Mouse (Mus musculus): ENCODE data around the gene Wnt6.

Wnt6 gene

GRCm38 (mm10) chr1:74771845-74771930 is at the start of gene Wnt6:
Wnt6 (plus strand) TSS chr1:74771892.
- DNase-seq = no peak

DNA sequence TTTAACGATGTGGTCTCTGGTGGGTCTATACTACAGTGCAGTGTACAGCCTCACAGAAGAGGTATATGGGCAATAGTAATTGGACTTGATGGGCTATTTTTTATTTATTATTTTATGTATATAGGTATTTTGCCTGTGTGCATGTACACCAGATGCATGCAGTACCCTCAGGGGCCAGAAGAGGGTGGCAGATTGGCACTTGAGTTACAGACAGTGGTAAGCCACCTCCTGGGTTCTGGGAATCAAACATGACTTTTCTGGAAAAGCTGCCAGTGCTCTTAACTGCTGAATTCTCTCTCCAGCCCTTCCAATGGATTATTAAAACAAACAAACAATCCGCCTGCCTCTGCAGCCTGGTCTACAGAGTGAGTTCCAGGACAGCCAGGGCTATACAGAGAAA is 47.9 kb upstream of the Wnt6 start:
- no peak for DNase-seq

GRCm38 (mm10) chr1:74726114-74726513 is 45.6 kb upstream of the Wnt6 start:
- DNase-seq = no peak

- no peak for DNase-seq
Measured at GRCm38 (mm10) chr1:74726674-74727073, 45.0 kb upstream of the Wnt6 start.

DNA sequence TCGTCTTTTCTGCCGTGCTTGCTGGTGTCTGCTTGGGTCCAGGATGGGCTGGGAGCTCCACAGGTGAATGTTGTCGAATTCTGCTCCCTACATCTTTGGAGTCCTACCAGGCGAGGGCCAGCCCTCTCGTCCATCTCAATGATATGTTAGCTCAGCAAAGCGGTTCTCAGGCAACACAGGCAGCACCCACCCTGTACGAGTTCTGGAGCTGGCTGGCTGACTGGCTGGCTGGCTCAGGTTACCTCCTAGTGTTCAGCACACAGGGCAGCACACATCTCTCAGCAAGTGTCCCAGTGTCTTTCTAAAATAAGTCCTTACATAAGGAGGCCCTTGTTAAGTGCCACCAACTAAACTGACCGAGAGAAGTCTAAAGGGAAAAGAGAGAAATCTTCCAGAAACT is 43.2 kb upstream of the Wnt6 start:
- DNase-seq = no peak

DNA sequence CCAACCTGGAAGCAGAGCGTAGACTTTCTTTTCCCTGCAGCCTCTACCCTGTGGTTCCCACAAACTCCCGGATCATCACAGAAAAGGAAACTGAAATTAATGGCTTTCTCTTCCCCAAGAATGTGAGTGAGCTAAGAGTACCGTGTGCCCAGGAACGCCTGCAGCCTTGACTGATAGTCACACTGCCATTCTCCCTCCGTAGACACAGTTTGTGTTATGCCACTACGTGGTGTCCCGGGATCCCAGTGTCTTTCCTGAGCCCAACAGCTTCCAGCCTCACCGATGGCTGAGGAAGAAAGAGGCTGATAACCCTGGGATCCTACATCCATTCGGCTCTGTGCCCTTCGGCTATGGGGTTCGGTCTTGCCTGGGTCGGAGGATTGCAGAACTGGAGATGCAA is 34.7 kb upstream of the Wnt6 start:
- no peak for DNase-seq

DNA sequence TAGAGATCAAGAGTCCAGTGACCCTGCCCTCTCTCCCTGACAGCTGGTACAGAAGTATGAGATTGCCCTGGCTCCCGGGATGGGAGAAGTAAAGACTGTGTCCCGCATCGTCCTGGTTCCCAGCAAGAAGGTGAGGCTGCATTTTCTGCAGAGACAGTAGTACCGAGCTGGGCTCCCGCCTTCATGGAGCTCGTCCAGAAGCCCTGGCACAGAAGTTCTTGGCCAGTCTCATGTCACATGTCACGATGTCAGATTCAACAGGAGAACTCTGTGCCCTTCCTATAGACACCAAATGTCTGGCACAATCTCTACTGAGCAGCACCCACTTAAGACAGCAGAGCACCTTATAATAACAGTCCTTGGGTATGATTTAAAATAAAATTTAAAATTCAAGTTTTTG is 34.2 kb upstream of the Wnt6 start:
- DNase-seq = no peak

GRCm38 (mm10) chr1:74740846-74741245 is 30.8 kb upstream of the Wnt6 start:
- peak; percentile 97 for DNase-seq

DNA sequence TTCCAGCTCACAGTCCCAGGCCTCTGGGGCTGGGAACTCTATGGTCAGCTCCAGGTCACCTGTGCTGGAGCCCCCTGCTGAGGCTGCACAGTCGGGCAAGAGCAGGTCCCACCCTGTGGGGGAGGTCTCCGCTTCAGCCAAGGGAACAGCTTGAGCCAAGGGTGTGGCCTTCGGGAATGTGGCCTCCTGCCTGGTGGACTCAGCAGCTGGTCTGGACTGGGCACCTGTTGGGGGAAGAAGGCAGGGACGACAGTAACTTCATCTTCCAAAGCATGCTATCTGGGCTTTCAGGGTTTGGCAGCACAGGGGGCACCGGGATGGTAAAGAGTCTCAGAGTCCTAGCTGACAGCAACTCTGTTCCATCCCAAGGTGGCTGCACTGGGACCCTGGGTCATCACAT is 24.4 kb upstream of the Wnt6 start:
- DNase-seq = peak; percentile 91

DNA sequence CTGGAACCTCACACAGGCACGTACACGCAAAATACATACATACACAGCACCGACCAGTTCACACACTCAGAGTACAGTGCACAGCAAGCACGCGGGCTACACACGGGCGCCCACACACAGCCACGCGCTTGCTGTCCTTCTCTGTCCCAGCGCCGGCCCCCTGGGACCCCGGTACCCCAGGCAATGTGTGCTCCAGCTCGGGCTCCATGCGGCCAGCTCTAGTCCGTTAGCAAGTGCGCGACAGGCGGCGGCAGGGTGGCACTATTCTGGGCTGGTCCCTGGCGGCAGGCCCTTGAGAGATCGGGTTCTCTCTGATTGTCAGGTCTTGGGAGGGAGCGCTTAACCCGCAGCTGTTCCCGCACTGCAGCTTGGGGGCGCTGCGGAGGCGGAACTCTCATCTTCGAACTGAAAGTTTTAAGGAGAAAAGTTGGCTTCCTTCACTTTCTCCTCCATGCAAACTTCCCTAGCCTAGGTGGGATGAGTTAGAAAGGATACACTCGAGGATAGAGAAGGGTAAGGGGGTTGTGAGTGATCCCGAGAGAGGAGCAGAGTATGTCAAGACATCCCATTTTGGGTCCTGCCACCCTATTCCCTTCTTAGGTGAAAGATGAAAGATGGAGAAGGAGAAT is 22.9 kb upstream of the Wnt6 start, which contains the start of gene Prkag3:
Gene Prkag3, minus strand, starts transcription at position 579 of the 629 bp plus-strand sequence.
- DNase-seq = peak; percentile 97

GRCm38 (mm10) chr1:74749301-74749700 is 22.4 kb upstream of the Wnt6 start:
- DNase-seq = peak; percentile 97

DNA sequence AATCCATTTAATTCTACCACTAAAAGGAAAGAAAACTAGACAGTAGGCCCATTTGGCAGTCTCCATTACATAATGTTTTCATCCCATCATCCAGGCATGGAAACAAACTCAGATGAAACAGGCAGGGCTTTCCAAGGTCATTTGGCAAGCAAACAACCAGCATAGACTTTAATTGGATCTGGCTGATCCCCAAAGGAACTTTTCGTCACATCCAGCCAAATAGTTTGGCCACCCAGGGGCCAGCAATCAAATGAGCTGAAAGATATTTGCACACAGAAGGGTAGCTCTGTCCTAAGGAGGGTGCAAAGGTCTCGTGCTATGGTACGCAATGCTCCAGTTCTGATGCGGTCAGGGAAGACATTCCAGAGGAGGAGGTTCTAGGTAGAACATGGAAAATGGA is 21.0 kb upstream of the Wnt6 start:
- DNase-seq = peak; percentile 96

DNA sequence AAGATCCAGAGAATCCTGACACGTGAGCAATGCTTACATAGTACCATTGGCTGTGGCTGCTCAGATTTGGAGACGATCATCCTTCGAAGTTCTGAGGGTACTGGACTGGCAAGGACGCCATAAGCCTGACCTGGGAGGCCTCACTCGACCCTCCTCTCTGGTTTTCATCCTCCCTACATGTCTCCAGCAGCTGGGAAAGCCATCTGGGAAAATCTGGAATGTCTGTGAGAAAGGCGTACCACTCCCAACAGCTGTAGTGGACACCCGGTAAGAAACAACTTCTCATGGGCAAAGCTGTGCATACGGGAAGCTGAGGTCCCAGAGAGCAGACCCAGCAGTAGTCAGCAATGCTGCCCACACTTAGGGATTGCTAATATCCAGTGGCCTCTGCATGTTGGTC is 19.5 kb upstream of the Wnt6 start:
- DNase-seq = peak; percentile 92

- DNase-seq = no peak
Measured at GRCm38 (mm10) chr1:74752833-74753232, 18.9 kb upstream of the Wnt6 start.

GRCm38 (mm10) chr1:74753266-74753974 is 18.3 kb upstream of the Wnt6 start:
- no peak for DNase-seq

- no peak for DNase-seq
Measured at GRCm38 (mm10) chr1:74754175-74754785, 17.4 kb upstream of the Wnt6 start.

- peak; percentile 98 for DNase-seq
Measured at GRCm38 (mm10) chr1:74759773-74760172, 11.9 kb upstream of the Wnt6 start.

DNA sequence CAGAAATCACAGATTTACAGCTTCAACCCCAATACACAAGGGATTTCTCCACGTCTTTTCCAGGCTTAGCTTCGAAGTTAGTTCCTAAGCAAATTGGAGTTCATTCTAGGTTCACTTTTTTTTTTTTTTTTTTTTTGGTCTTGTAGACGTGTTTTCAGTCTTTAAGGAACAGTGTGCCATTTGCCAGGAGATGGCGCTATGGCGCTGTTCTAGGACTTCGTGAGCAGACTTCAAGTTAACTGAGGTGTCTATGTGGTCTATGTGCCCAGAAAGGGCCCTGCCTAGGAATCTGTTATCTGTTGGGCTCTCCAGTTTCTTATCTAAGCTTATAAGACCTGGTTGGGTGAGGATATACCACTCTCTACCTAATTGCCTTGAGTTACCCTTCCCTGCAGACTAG is 8.6 kb upstream of the Wnt6 start:
- DNase-seq = peak; percentile 92

DNA sequence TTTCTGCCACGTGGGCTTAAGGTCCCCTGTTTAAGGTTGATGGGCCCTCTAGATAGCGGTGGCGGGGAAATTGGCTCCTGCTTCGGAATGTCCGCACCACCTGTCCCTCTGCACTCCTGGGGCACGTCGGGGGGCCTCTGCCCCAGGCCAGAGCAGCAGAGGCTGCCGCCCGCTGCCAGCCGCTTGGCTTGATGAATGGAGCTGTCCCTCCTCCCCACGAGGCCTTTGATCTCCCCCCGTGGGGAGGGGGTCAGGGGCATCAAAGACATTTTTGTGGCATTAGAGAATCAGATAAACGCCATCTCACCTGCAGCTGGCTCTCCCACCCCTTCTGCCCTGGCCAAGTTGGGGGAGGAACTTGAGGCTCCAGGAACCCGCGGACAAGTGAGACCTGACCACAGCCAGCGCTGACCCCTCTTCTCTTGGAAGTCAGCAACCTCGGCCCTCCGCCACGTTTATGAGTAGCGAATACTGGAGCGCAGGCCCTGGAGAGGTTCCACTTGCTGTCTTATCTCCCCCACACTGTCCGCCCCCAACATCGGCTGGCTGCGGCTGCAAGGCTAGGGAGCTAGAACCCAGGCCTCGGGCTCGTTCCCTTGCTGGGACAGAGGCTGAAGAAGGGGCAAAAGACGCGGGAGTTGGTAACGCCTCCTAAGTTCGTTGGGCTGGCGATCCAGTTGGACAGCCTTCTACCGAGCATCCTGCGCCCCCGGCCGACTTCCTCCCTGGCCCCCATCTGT is 795 bp upstream of the Wnt6 start:
- peak; percentile 90 for DNase-seq

- peak; percentile 90 for DNase-seq
Measured at GRCm38 (mm10) chr1:74771467-74771844, 236 bp upstream of the Wnt6 start.

DNA sequence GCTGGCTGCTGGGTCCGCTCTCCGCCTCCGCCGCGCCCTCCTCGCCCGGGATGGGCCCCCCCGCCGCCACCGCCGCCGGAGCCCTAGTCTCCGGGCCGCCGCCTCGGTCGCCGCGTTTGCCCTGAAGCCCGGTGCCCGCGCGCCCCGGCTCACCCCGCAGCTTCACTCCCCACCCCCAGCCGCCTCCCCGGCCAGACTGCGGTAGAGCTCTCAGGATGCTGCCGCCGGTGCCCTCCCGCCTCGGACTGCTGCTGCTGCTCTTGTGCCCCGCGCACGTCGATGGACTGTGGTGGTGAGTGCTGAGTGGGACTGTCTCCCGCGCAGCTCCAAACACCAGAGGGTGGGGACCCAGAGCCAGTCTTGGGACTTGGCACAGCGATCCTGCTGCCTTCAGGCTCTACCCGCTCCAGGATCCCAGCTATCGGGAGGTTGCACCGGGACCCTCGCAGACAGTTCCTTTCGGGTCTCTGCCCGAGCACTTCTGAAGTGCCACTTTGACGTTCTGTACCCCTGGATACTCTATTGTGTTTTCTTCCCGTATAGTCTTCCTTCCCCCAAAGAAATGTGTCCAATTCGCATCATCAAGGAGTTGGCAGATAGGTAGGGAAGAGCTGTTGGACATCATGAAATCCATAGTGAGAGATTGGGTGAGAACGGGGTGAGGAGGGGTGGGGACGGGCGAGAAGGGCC is 384 bp downstream of the Wnt6 start:
- DNase-seq = peak; percentile 95

- DNase-seq = peak; percentile 99
Measured at GRCm38 (mm10) chr1:74773136-74773535, 1.4 kb downstream of the Wnt6 start.

- peak; percentile 90 for DNase-seq
Measured at GRCm38 (mm10) chr1:74774062-74774461, 2.4 kb downstream of the Wnt6 start.

DNA sequence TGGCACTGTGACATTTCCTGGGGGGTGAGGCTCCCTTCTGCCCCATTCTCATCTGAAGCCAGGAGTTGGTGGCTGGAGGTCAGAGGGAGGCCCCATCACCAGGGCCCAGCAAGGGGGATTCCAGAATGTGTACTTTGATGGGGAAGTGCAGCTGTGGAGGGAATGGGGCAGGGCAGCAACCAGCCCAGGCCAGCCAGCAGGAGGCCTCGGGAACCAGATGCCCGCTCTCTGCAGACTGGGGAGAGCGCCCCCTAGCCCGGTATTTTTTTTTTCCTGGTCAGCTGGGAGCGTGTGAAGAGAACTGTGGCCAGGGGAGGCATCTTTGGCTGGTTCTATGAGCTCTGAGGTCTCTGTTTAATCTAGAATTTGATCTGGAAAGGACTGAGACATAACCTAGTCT is 4.1 kb downstream of the Wnt6 start:
- DNase-seq = peak; percentile 91
